Mouse (Mus musculus) CH12F3 (cell line): ENCODE results near the gene Wfdc16.
"Not testable (repeated sequence)": the region's sequence is repeated elsewhere in the genome, so short reads cannot be mapped to it uniquely, and the experiment has no call there.

ENCODE experiments used
- in situ Hi-C: fragments of 300-500 bp; cut with MboI; formaldehyde crosslinking; loops from 2 replicates; pipeline ENCODE4 v1.14.3; 2020; ENCODE audit warnings: low sequenced_read_pairs

Wfdc16 gene

GRCm38 (mm10) chr2:164638696-164639095 is at the start of gene Wfdc16:
Gene Wfdc16 (minus strand): TSS chr2:164638796.
- in situ Hi-C loops: no loop called here

GRCm38 (mm10) chr2:164684807-164685206 is 46.2 kb upstream of the Wfdc16 start, which contains the start of gene Wfdc13:
Gene Wfdc13 (plus strand): TSS chr2:164685107.
- in situ Hi-C loops: no loop called here

- in situ Hi-C loops: no loop called here
These were observed 41.3 kb upstream of the Wfdc16 start for GRCm38 (mm10) chr2:164679906-164680305.

- in situ Hi-C loops: no loop called here
These were observed 40.4 kb upstream of the Wfdc16 start for GRCm38 (mm10) chr2:164678848-164679625.

GRCm38 (mm10) chr2:164676916-164677685 is 38.5 kb upstream of the Wfdc16 start:
- in situ Hi-C loops: no loop called here

GRCm38 (mm10) chr2:164676103-164676502 is 37.5 kb upstream of the Wfdc16 start:
- in situ Hi-C loops: no loop called here

GRCm38 (mm10) chr2:164673987-164674386 is 35.4 kb upstream of the Wfdc16 start, which contains the start of gene Wfdc11:
Gene Wfdc11 (minus strand): TSS chr2:164674087.
- in situ Hi-C loops: no loop called here

- in situ Hi-C loops: no loop called here
These were observed 32.3 kb upstream of the Wfdc16 start for GRCm38 (mm10) chr2:164670938-164671337.

- in situ Hi-C loops: no loop called here
These were observed 31.7 kb upstream of the Wfdc16 start for GRCm38 (mm10) chr2:164670261-164670660.

GRCm38 (mm10) chr2:164664851-164665250 is 26.3 kb upstream of the Wfdc16 start:
- in situ Hi-C loops: no loop called here

- in situ Hi-C loops: no loop called here
These were observed 17.9 kb upstream of the Wfdc16 start, which contains the start of gene Wfdc9 for GRCm38 (mm10) chr2:164656483-164656882. Gene Wfdc9 (minus strand): TSS chr2:164656583.

GRCm38 (mm10) chr2:164655858-164656257 is 17.3 kb upstream of the Wfdc16 start, which contains the start of gene Wfdc10:
Gene Wfdc10 (plus strand): TSS chr2:164656046.
- in situ Hi-C loops: no loop called here

- in situ Hi-C loops: no loop called here
These were observed 3.5 kb upstream of the Wfdc16 start for GRCm38 (mm10) chr2:164641881-164642673.

- in situ Hi-C loops: no loop called here
These were observed 2.5 kb upstream of the Wfdc16 start for GRCm38 (mm10) chr2:164641129-164641528.

GRCm38 (mm10) chr2:164635266-164635665 is 3.3 kb downstream of the Wfdc16 start:
- in situ Hi-C loops: no loop called here

- in situ Hi-C loops: no loop called here
These were observed 16.8 kb downstream of the Wfdc16 start for GRCm38 (mm10) chr2:164621775-164622174.

GRCm38 (mm10) chr2:164619050-164619449 is 19.5 kb downstream of the Wfdc16 start:
- in situ Hi-C loops: no loop called here

- in situ Hi-C loops: no loop called here
These were observed 23.2 kb downstream of the Wfdc16 start for GRCm38 (mm10) chr2:164615386-164615785.

GRCm38 (mm10) chr2:164613471-164613870 is 25.1 kb downstream of the Wfdc16 start, which contains the start of the genes Wfdc6b and Wfdc8:
Gene Wfdc6b (plus strand): TSS chr2:164613522.
Gene Wfdc8 (minus strand): TSS chr2:164613626.
- in situ Hi-C loops: not testable (repeated sequence)

GRCm38 (mm10) chr2:164608781-164609180 is 29.8 kb downstream of the Wfdc16 start:
- in situ Hi-C loops: loop anchor here (10.0 kb wide), 1 partner anchor 116 kb away; no protein-coding TSS in a partner anchor

- in situ Hi-C loops: loop anchor here (10.0 kb wide), 1 partner anchor 120 kb away; no protein-coding TSS in a partner anchor
These were observed 34.2 kb downstream of the Wfdc16 start for GRCm38 (mm10) chr2:164604411-164604810.
